Mouse (Mus musculus) lung, adult 2 months (tissue): Measurements from ENCODE around the gene Zcchc14.

Experiments
- CTCF ChIP-seq: fragments of 200-500 bp; IDR thresholded peaks from 2 replicates; pipeline ENCODE4 v1.5.1; 2011; ENCODE audit warnings: mild to moderate bottlenecking, low read length, control low read depth; ENCODE audit not compliant: insufficient read depth
- POLR2A ChIP-seq: fragments of 200-500 bp; IDR thresholded peaks from 2 replicates; pipeline ENCODE4 v1.6.1; 2011; ENCODE audit warnings: low read depth, mild to moderate bottlenecking, control low read depth, low read length, borderline replicate concordance; ENCODE audit errors: extremely low read depth

DNA sequence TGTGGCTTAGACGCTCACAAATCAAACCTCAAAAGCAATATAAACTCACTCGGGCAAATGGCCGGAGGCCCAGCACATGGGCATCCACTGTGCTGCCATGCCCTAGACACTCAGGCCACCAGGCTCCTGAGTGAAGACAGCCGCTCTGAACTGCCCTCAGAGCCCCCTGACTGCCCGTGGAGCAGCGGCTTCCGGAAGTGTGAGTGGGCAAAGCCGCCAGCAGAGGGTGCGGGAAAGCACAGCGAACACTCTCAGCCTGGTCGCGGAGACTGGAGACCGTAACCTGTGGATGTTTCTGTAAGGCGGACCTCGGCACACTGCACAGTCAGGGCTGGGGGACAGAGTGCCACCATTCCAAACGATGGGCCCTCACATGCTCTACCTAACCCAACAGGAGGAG lies 94.2 kb downstream of the Zcchc14 start:
- TF ChIP-seq CTCF (no peak), POLR2A (no peak)
